Mouse (Mus musculus) midbrain, embryonic 12.5 days (tissue): ENCODE data around the gene Bbs10. TPM values are rescaled to one million over a fixed set of nuclear protein-coding genes. Genes with fewer than 3 reads are reported as not detected.

Experiments used
- ATAC-seq: fragments of 200-750 bp; cut with Nextera tagmentation; 2 replicates; pipeline ENCODE4 v1.8.0; 2017; ENCODE audit warnings: low read depth, moderate TSS enrichment, moderate library complexity; ENCODE audit not compliant: low FRiP score
- H3K27ac ChIP-seq: fragments of 300-500 bp; sonication (generic); replicated peaks from 2 replicates; pipeline ENCODE4 v1.5.1; 2016; ENCODE audit warnings: mild to moderate bottlenecking
- H3K27me3 ChIP-seq: fragments of 300-500 bp; sonication (generic); 2 replicates; pipeline ENCODE4 v1.6.1; 2016; ENCODE audit warnings: mild to moderate bottlenecking
- H3K36me3 ChIP-seq: fragments of 300-500 bp; sonication (generic); 2 replicates; pipeline ENCODE4 v1.6.1; 2016
- H3K4me1 ChIP-seq: fragments of 300-500 bp; sonication (generic); 2 replicates; pipeline ENCODE4 v1.6.1; 2016
- H3K4me2 ChIP-seq: fragments of 300-500 bp; sonication (generic); replicated peaks from 2 replicates; pipeline ENCODE4 v1.6.1; 2016; ENCODE audit warnings: mild to moderate bottlenecking, moderate library complexity
- H3K4me3 ChIP-seq: fragments of 300-500 bp; sonication (generic); 2 replicates; pipeline ENCODE4 v1.5.1; 2016; ENCODE audit warnings: mild to moderate bottlenecking
- H3K9ac ChIP-seq: fragments of 300-500 bp; sonication (generic); replicated peaks from 2 replicates; pipeline ENCODE4 v1.6.1; 2016; ENCODE audit warnings: mild to moderate bottlenecking, moderate library complexity
- H3K9me3 ChIP-seq: fragments of 300-500 bp; sonication (generic); 2 replicates; pipeline ENCODE4 v1.6.1; 2016; ENCODE audit warnings: mild to moderate bottlenecking
- whole genome bisulfite sequencing: fragments of 180-500 bp; shearing (Covaris S2); methylation state at CpG from one replicate; pipeline ENCODE4 v1.1.7; 2016; 5-methylcytosine and 5-hydroxymethylcytosine counted together
- polyA plus RNA-seq: library from polyadenylated mRNA; unstranded; fragments of >200 nt; fragmentation: Nextera tagmentation; extraction: Ambion mirVana; gene quantifications from 2 replicates; pipeline ENCODE4 v1.2.1, GENCODE M21; 2016

Gene Bbs10
- polyA plus RNA-seq, 1 experiment from 2014 or later = 7.2 TPM

DNA sequence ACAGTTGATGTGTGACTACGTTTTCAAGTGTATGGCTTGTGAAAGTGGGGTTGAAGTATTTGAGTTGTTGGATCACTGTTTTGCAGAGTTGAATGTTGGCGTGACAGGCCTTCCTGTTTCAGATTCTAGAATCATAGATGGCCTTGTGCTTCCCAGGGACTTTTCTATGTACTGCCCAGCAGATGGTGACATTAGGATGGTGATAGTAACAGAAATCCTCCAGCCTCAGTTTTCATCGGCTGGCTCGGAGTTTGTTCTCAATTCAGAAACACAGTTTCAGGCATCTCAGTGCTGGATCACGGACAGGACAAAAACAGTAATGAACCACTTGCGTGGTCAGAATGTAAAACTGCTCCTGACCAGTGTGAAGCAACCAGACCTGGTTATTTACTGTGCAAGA lies 1.1 kb downstream of the Bbs10 start:
- no peak for ATAC-seq
- Histone ChIP-seq H3K9me3 (no peaks in the 10 kb centered on the region), H3K4me3 (no peak overlapping the region), H3K4me2 (peak overlapping the region; percentile 54; the same call in 1 of the 2 replicates), H3K9ac (no peak overlapping the region), H3K27ac (no peak overlapping the region), H3K27me3 (no peaks in the 10 kb centered on the region), H3K36me3 (no peaks in the 10 kb centered on the region), H3K4me1 (peaks cover 10% of the 10 kb centered on the region)
- WGBS = 84% methylated on average over 6 of the region's 6 CpGs

DNA sequence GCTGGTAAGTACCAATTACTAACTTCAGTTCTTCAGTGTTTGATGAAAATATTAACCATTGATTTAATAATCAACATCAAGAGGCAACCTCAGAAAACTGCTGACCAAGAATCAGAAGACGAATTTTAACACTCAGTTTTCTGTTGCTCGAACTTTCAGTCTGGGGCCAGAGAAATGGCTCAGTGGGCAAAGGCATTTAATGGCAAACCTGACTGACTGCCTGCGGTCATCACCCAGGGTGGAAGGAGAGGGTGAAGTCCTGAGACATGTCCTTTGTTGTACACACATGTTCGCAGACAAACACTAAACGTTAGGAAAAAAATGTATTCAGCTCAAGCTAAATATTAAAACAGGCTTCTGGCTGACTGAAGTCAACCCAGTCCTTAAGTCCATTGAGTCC lies 2.6 kb downstream of the Bbs10 start:
- WGBS = 96% methylated on average over 5 of the region's 5 CpGs
- H3K27me3 ChIP-seq = no peaks in the 10 kb centered on the region
- no peak overlapping the region for H3K27ac ChIP-seq
- no peaks in the 10 kb centered on the region for H3K36me3 ChIP-seq
- H3K4me2 ChIP-seq = no peak overlapping the region
- peaks cover 10% of the 10 kb centered on the region for H3K4me1 ChIP-seq
- no peaks in the 10 kb centered on the region for H3K9me3 ChIP-seq
- no peak for ATAC-seq
- no peak overlapping the region for H3K9ac ChIP-seq
- no peak overlapping the region for H3K4me3 ChIP-seq

DNA sequence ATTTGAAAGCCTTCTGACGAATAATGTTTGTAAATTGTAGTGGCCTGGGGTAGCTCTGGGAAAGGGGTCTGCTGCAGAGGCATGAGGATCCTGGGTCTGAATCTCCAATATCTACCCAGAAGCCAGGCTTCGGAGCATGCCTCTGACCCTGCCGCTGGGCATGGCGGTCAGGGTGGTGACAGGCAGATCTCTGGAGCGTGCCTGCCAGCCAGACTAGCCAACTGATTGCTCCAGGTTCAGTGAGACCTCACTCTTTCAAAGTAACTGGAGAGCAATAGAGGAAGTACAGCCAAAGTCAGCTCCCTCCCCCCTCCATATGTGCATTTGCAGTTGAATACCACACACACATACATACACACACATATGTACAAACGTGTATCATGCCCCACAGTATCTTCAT lies 4.0 kb downstream of the Bbs10 start:
- H3K36me3 ChIP-seq = no peaks in the 10 kb centered on the region
- no peaks in the 10 kb centered on the region for H3K27me3 ChIP-seq
- H3K9me3 ChIP-seq = no peaks in the 10 kb centered on the region
- no peak overlapping the region for H3K4me3 ChIP-seq
- no peak for ATAC-seq
- 95% methylated on average over 6 of the region's 6 CpGs for WGBS
- peaks cover 10% of the 10 kb centered on the region for H3K4me1 ChIP-seq
- no peak overlapping the region for H3K27ac ChIP-seq
- no peak overlapping the region for H3K4me2 ChIP-seq
- no peak overlapping the region for H3K9ac ChIP-seq

DNA sequence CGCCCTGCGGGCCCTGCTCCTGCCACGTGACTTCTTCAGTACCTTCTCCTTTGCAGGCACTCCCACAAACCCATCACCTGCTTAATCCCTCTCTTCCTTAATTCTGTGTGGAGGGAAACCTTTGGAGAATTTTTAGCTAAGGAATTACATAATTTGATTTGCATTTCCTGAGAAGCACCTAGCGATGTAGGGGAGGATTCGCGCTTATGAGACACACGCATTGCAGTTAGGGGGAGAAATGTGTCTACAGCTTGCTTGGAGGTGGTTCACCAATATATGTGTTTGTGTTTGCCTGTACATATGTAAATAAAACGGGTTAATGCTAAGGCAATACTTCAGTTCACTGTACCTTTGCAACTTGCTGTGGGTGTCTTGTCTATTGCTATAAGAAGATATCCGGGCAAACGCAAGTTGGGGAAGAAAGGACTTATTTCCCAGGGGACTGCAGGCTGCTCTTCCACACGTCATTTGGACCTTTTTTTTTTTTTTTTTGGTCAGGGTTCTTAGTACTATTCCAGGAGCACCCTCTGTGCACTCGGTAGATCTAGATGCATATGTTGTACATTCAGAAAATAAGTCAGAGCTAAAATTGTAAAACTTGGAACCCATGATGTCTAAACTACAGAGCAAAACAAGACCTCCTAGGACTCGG lies 10.5 kb downstream of the Bbs10 start:
- Histone ChIP-seq H3K36me3 (no peaks in the 10 kb centered on the region), H3K9ac (no peak overlapping the region), H3K27me3 (no peaks in the 10 kb centered on the region), H3K4me3 (no peak overlapping the region), H3K4me1 (no peaks in the 10 kb centered on the region), H3K9me3 (no peaks in the 10 kb centered on the region), H3K4me2 (no peak overlapping the region), H3K27ac (no peak overlapping the region)
- whole genome bisulfite sequencing = 89% methylated on average over 13 of the region's 13 CpGs
- no peak for ATAC-seq

DNA sequence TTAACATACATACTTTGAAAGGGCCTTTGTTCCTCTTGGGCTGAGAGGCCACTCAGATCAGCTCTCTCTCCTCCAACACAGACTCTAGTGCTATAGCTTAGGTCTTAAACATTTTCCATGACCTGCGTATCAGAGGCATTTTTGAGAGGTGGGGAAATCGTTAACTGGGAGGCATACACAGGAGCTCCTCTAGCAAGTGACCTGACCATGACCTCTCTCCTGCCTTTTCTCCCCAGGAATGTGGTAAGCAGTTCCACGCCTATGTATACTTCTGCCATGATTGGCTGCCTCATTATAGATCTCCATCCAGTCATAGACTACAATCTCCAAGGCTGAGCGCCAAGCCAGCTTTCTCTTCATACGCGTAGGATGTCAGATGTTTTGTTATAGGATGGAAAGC lies 14.8 kb downstream of the Bbs10 start:
- H3K27ac ChIP-seq = no peak overlapping the region
- 80% methylated on average over 6 of the region's 6 CpGs for WGBS
- no peaks in the 10 kb centered on the region for H3K9me3 ChIP-seq
- 0 out of 2 replicates have a peak, but pooled peaks cover 3% of the 10 kb centered on the region for H3K4me1 ChIP-seq
- no peak overlapping the region for H3K4me3 ChIP-seq
- H3K27me3 ChIP-seq = no peaks in the 10 kb centered on the region
- no peak overlapping the region for H3K4me2 ChIP-seq
- H3K9ac ChIP-seq = no peak overlapping the region
- no peaks in the 10 kb centered on the region for H3K36me3 ChIP-seq
- no peak for ATAC-seq

DNA sequence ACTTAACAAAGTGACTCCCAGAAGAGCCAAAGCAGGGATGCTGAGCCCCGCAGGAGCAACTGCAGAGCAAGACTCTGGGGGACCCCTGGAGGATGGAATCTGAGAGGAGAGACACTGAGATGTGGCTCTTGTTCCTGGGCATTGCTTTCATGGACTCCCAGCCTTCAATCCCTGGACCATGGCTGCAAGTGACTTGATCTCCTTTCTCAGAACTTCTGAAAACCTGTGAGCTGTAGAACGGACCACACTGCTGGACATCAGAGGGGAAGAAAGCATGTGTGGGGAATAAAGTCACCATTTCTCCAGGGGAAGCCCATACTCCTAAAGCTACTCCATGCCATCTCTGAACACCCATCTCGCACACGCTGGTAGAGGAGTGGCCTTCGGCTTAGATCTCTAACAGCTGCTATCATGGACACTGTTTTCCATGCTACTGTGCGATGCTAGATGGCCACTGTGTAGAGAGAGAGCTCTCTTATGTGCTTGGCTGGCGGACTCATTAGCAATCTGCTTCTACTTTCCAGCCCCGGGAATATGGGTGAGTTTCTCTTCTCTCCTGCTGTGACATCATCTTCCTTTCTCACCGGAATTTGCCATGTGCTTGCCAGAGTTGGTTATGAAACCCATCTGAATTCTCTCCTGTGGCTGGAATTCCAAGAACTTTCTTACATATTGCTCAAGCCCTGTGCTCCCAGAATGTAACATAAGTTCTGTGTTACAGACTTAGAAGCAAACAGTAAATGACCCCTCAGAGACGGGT lies 16.3 kb downstream of the Bbs10 start:
- no peak overlapping the region for H3K4me3 ChIP-seq
- no peak overlapping the region for H3K27ac ChIP-seq
- H3K9me3 ChIP-seq = no peaks in the 10 kb centered on the region
- 74% methylated on average over 10 of the region's 10 CpGs for WGBS
- no peak overlapping the region for H3K9ac ChIP-seq
- no peaks in the 10 kb centered on the region for H3K27me3 ChIP-seq
- H3K4me1 ChIP-seq = 0 out of 2 replicates have a peak, but pooled peaks cover 3% of the 10 kb centered on the region
- H3K4me2 ChIP-seq = no peak overlapping the region
- no peaks in the 10 kb centered on the region for H3K36me3 ChIP-seq
- ATAC-seq = no peak

DNA sequence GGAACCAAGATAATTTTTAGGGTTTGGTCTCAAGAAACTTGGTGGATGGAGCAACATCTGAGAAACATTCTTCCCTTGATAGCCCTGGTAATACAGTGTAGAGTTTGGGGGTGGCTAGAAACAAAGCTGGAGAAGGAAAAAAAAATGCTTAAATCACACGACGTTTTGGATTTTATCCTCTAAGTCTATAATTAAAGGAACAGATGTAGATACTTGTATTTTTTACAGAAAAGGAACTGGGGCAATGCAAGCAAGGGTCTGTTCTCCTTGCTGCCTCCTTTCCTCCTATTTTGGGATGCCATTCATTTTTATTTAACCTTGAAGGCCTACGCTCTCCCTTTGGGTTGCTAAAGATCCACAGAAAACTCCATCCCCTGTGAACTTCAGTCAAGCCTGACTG lies 17.5 kb downstream of the Bbs10 start:
- Histone ChIP-seq H3K27ac (no peak overlapping the region), H3K27me3 (no peaks in the 10 kb centered on the region), H3K9me3 (no peaks in the 10 kb centered on the region), H3K9ac (no peak overlapping the region), H3K4me1 (0 out of 2 replicates have a peak, but pooled peaks cover 3% of the 10 kb centered on the region), H3K4me3 (no peak overlapping the region), H3K36me3 (no peaks in the 10 kb centered on the region), H3K4me2 (no peak overlapping the region)
- WGBS = 88% methylated on average over 3 of the region's 3 CpGs
- ATAC-seq = no peak

DNA sequence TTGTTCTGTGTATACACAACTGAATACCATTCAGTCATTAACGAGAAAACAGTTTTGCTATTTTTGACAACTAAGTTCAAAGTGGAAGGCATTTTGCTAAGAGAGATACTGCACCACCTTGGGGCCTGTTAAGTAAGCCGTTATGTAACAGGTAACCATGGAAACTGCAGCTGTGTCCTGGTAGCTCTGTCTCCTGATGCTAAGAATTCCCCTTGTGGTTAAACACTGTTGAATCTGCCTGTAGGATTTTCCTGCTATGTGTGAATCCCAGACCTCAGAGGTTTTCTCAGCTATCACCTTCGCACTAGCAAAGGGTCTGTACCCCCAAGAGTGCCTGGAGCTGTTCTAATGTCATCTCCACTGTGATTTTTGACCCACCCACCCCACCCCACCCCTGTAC lies 19.5 kb downstream of the Bbs10 start:
- 75% methylated on average over 3 of the region's 3 CpGs for WGBS
- no peak for ATAC-seq
- H3K4me1 ChIP-seq = 0 out of 2 replicates have a peak, but pooled peaks cover 3% of the 10 kb centered on the region

DNA sequence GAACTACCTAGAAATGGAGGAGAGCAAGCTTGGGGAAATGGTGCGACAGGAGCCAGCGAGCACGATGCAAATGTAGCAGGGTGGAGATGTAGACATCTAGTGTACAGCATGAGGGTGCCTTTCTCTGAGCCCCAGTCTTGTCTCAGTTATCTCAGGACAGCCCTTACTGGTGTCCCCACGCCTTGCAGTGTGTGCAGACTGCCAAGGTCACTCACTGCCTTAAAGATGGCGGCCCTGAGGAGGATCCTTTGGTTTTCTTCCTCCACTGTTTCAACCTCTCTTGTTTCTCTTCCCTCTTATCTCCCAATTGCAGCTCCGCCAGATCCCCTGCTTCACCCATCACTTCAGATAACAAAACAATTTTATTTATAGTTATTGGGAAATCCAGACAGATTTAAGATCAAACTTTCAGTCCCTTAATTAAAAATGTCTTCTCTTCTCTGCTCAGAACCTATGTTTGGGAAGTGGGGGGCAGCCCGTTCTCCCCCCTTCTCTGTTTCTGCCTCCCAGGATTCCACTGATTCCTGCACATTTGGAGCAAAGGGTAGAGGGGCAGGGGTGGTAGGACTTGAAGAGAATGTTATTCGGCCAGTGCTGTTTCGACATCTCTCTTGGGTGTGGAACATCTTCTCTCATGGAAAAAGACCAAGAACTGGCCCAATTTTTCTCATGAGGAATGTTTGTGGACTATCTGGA lies 20.5 kb downstream of the Bbs10 start:
- ATAC-seq = no peak
- no peaks in the 10 kb centered on the region for H3K27me3 ChIP-seq
- 82% methylated on average over 9 of the region's 9 CpGs for WGBS
- no peak overlapping the region for H3K4me3 ChIP-seq
- H3K36me3 ChIP-seq = no peaks in the 10 kb centered on the region
- H3K9ac ChIP-seq = no peak overlapping the region
- no peak overlapping the region for H3K27ac ChIP-seq
- no peak overlapping the region for H3K4me2 ChIP-seq
- H3K9me3 ChIP-seq = no peaks in the 10 kb centered on the region
- 0 out of 2 replicates have a peak, but pooled peaks cover 3% of the 10 kb centered on the region for H3K4me1 ChIP-seq

More for the DNA sequence above, 19.5 kb downstream of the Bbs10 start:
- Histone ChIP-seq H3K4me3 (no peak overlapping the region), H3K27ac (no peak overlapping the region), H3K4me2 (no peak overlapping the region), H3K27me3 (no peaks in the 10 kb centered on the region), H3K9ac (no peak overlapping the region), H3K36me3 (no peaks in the 10 kb centered on the region), H3K9me3 (no peaks in the 10 kb centered on the region)

DNA sequence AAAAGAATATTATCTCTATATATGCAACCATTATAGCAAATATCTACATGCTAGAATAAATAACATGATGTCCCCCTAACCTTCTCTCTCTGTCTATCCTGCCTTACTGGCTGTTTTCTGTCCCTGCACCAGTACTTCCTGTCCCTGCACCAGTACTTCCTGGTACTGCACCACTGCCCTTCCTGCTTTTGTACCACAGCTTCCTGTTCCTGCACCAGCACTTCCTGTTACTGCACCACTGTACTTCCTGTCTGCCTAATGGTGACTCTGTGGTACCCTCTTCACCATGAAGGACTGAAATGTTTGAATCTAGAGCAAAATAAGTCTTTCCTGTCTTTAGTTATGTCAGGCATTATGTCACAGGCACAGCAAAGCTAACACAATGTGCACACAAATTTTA lies 22.1 kb downstream of the Bbs10 start:
- H3K9me3 ChIP-seq = no peaks in the 10 kb centered on the region
- H3K27me3 ChIP-seq = no peaks in the 10 kb centered on the region
- 0 out of 2 replicates have a peak, but pooled peaks cover 3% of the 10 kb centered on the region for H3K4me1 ChIP-seq
- H3K4me3 ChIP-seq = no peak overlapping the region
- H3K4me2 ChIP-seq = no peak overlapping the region
- no peak for ATAC-seq
- H3K9ac ChIP-seq = no peak overlapping the region
- no peaks in the 10 kb centered on the region for H3K36me3 ChIP-seq
- H3K27ac ChIP-seq = no peak overlapping the region

DNA sequence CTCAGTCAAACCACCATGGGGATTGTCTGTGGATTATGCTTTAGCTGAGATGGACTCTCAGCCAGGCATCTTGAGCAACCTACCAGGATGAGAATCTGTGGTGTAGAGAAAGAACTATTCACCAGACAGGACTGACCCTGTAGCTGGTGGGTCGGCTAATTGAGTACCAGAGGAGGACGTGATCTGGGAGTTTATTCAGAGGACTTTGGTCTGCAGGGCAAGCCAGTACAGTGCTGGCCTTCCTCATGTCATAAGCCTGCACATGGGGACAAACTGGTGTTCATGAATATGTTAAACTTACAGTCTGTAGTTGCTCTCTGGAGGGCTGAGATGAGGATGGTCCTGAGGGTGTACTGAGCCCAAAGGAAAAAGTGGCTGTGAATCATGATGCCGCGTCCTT lies 29.5 kb downstream of the Bbs10 start:
- Histone ChIP-seq H3K9me3 (no peaks in the 10 kb centered on the region), H3K36me3 (no peaks in the 10 kb centered on the region), H3K4me3 (no peak overlapping the region), H3K4me2 (no peak overlapping the region), H3K27ac (no peak overlapping the region), H3K9ac (no peak overlapping the region), H3K4me1 (no peaks in the 10 kb centered on the region), H3K27me3 (no peaks in the 10 kb centered on the region)
- 88% methylated on average over 4 of the region's 4 CpGs for WGBS
- ATAC-seq = no peak

DNA sequence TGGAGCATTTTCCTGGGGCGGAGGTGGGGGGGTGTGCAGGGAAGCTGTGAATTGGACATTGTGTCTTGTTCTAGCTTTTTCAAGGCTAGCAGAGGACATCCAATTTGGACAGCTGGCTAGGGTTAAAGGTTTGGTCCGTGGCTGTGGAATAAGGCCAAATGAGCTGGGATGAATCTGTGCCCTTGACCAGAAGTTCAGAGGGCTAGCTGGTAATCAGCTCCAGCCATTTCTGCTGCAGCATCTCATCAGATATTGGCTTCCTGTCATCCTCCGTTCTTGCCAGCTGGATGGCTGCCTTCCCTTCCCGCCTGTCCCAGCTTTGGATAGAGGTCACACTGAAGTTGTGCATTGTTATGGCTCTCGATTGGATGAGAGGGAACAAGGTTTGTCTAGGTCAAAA lies 30.8 kb downstream of the Bbs10 start:
- no peak overlapping the region for H3K9ac ChIP-seq
- ATAC-seq = no peak
- no peaks in the 10 kb centered on the region for H3K27me3 ChIP-seq
- no peaks in the 10 kb centered on the region for H3K36me3 ChIP-seq
- no peak overlapping the region for H3K27ac ChIP-seq
- 81% methylated on average over 5 of the region's 5 CpGs for WGBS
- H3K4me1 ChIP-seq = no peaks in the 10 kb centered on the region
- no peak overlapping the region for H3K4me3 ChIP-seq
- no peak overlapping the region for H3K4me2 ChIP-seq
- H3K9me3 ChIP-seq = no peaks in the 10 kb centered on the region
